In genomic region chr9:82860805-82861204, GRCm38 (mm10) we compare ENCODE assay signal across 13 mouse cellular contexts.
"Had no signal": no experiment of that assay in that cellular context is flagged by ENCODE, and none has a peak within 500 bp of the region (broad histone marks: within the 10 kb centered on the region; RNA-seq: fewer than 3 reads in every experiment).

No protein-coding gene starts in this region.

- H3K27ac ChIP-seq: kidney, embryonic 15.5 days; limb, embryonic 10.5 days; limb, embryonic 13.5 days; liver, embryonic 12.5 days; liver, embryonic 15.5 days had no signal

- H3K27me3 ChIP-seq: kidney, embryonic 15.5 days; limb, embryonic 13.5 days; liver, embryonic 12.5 days; liver, embryonic 15.5 days had no signal

- ATAC-seq: liver, embryonic 12.5 days; lung, postnatal 0 days had no signal

- H3K4me1 ChIP-seq: kidney, embryonic 15.5 days; limb, embryonic 10.5 days; limb, embryonic 13.5 days had no signal

- H3K4me3 ChIP-seq: kidney, embryonic 15.5 days; limb, embryonic 10.5 days; limb, embryonic 13.5 days; liver, embryonic 12.5 days; liver, embryonic 15.5 days had no signal

- H3K9me3 ChIP-seq: kidney, embryonic 15.5 days; limb, embryonic 10.5 days; limb, embryonic 13.5 days; liver, embryonic 12.5 days; liver, embryonic 15.5 days had no signal

- H3K9ac ChIP-seq: kidney, embryonic 15.5 days; limb, embryonic 13.5 days; liver, embryonic 12.5 days; liver, embryonic 15.5 days had no signal

- H3K4me2 ChIP-seq: kidney, embryonic 15.5 days; limb, embryonic 13.5 days; liver, embryonic 12.5 days; liver, embryonic 15.5 days; midbrain, embryonic 11.5 days had no signal

- DNase-seq: kidney, adult 2 months; liver; lung, adult 18-20 months; midbrain, embryonic 14.5 days; thymus, adult 18-20 months; thymus, postnatal 36 days had no signal

- H3K36me3 ChIP-seq: kidney, embryonic 15.5 days had no signal
